Mouse (Mus musculus): Measurements from ENCODE around the gene Ap4m1.

The Ap4m1 gene

GRCm38 (mm10) chr5:138171695-138172491, at the start of gene Ap4m1, which contains the start of gene Mcm7:
Ap4m1 (plus strand) TSS chr5:138172002.
Mcm7 (minus strand) TSS chr5:138172422.
- in situ Hi-C loops (cut with MboI; ENCODE audit: low pct_unique_long_range_greater_than_20kb in 1 of 2, low sequenced_read_pairs in 2 of 2, unreplicated experiment in 1 of 2), result no loop called here

GRCm38 (mm10) chr5:138132425-138133064, 39.3 kb upstream of the Ap4m1 start:
- in situ Hi-C loops (cut with MboI; ENCODE audit: low pct_unique_long_range_greater_than_20kb in 1 of 2, low sequenced_read_pairs in 2 of 2, unreplicated experiment in 1 of 2), result loop anchor here in 1 of 2 experiments (10.0 kb wide), 1 partner anchor 238 kb away; no protein-coding TSS in a partner anchor

DNA sequence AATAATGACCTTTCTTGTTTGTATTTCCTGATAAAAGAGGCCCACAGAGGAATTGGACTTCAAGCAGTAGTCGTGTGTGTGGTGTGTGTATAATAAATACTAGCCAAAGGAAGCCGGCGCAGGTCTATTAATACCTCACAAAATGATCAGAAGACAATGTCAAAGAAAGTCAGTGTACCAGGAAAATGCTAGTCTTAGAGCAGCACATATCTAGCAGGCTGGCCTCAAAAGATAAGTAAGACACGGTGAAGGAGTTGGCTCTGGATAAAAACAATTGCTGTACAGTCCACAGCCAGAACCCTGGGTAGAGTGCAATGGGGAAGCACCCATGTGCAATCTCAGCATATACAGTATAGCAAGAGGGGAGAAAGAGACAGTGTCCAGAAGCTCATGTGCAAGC, 34.5 kb upstream of the Ap4m1 start:
- in situ Hi-C loops (cut with MboI; ENCODE audit: low pct_unique_long_range_greater_than_20kb in 1 of 2, low sequenced_read_pairs in 2 of 2, unreplicated experiment in 1 of 2), result loop anchor here in 1 of 2 experiments (10.0 kb wide), 1 partner anchor 242 kb away; no protein-coding TSS in a partner anchor

DNA sequence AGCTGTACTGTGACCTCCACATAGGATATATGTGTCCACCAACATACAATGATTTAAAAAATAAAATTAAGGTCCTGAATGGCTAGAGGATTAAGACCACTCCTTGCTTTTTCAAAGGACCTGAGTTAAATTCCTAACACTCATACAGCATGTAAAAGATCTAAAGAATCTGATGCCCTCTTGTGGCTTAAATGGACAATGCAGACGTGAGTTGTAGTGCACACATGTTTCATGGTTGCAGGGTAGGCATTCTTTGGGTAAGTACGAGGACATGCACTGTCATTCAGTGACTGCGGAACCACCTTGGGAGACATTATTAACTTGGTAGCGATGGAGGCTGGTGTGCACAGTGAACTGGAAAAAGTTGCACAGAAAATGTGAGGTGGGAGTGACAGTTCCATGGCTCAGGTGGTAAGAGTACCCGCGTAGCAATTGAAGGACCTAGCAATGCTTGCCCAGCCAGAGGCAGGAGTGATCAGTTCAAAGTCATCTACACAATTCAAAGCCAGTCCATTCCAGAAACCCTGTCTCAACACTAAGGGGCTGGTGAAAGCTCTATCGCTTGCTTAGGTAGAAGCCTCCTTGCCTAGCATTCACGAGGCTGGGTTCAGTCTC, 33.8 kb upstream of the Ap4m1 start:
- in situ Hi-C loops (cut with MboI; ENCODE audit: low pct_unique_long_range_greater_than_20kb in 1 of 2, low sequenced_read_pairs in 2 of 2, unreplicated experiment in 1 of 2), result loop anchor here in 1 of 2 experiments (10.0 kb wide), 1 partner anchor 243 kb away; no protein-coding TSS in a partner anchor

- in situ Hi-C loops (cut with MboI; ENCODE audit: low pct_unique_long_range_greater_than_20kb in 1 of 2, low sequenced_read_pairs in 2 of 2, unreplicated experiment in 1 of 2), result loop anchor here in 1 of 2 experiments (10.0 kb wide), 1 partner anchor 244 kb away; no protein-coding TSS in a partner anchor
These were observed 33.2 kb upstream of the Ap4m1 start for GRCm38 (mm10) chr5:138138585-138138984.

DNA sequence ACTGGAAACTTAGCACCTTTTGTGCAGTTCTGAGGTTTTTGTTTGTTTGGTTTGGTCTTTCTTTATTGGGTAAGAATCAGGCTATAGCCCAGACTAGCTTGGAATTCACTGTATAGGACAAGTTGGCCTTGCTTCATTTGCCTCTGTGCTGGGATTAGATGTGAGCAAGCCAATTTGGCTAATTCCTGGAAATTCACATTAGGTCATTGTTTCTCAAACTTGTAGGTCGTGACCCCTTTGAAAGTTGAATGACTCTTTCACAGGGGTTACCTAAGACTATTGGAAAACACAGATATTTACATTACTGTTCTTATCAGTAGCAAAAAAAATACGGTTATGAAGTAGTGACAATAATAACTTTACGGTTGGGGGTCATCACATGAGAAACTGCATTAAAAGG, 17.4 kb upstream of the Ap4m1 start:
- in situ Hi-C loops (cut with MboI; ENCODE audit: low pct_unique_long_range_greater_than_20kb in 1 of 2, low sequenced_read_pairs in 2 of 2, unreplicated experiment in 1 of 2), result no loop called here

DNA sequence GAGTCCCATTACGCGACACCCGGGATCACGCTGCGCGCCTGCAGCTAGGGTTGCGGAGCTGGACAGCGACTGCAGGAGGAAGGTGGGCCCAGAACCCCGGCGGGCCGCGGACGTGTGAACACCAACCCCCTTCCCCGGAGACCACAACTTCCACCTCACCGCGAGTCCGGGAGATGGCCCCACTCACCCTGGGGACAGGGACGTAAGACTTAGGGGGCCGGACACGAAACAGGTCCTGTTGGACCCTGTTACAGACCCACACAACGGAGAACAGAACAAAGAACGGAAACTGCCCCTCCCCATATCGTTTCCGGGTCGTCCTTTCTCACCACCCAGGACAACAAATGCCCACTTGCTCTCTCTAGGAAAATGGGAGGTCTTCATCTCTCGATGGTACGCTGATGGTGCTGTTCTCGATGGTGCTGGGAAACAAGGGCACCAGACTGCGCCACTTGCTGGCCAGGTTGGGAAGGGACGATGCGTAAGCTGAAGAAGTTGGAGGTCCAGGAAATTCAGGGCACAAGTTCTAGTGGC, 16.3 kb upstream of the Ap4m1 start, which contains the start of gene Zfp113:
Gene Zfp113 (minus strand): TSS at position 302 of the 534 bp plus-strand sequence.
- in situ Hi-C loops (cut with MboI; ENCODE audit: low pct_unique_long_range_greater_than_20kb in 1 of 2, low sequenced_read_pairs in 2 of 2, unreplicated experiment in 1 of 2), result no loop called here

GRCm38 (mm10) chr5:138160224-138160762, 11.5 kb upstream of the Ap4m1 start:
- in situ Hi-C loops (cut with MboI; ENCODE audit: low pct_unique_long_range_greater_than_20kb in 1 of 2, low sequenced_read_pairs in 2 of 2, unreplicated experiment in 1 of 2), result no loop called here

DNA sequence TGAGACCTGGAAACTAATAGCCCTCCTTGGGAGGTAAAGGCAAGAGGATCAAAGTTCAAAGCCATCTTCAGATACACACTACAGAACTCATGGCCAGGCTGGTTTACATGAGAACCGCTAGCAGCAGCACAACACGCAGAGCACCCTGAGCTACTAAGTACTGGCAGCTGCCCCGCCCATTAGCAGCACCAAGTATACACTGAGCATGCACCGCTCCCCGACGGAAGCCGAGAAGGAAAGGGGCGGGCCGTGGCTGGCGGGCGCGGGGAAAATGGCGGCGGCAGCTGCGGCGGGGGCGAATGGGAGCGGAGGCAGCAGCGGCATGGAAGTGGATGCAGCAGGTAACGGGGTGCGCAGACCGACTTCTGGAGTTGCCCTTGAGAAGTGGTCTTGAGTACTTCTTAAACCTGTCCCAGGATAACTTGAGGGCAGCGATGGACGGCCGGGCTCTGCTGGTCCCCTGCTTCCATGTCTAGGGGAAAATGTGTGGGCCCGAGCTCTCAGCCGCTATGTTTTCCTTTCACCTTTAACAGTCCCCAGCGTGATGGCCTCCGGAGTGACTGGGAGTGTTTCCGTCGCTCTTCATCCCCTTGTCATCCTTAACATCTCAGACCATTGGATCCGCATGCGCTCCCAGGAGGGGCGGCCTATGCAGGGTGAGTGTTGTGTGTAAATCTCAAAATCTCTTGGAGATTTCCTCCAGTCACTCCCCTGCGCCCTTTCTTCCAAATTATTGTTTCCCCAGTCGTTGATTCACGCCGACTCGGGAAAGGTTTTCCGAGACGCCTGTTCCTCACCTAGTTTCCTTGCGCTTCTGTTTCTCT, 10.7 kb upstream of the Ap4m1 start, which contains the start of gene Cops6:
Gene Cops6 (plus strand): TSS at position 230 of the 824 bp plus-strand sequence.
- in situ Hi-C loops (cut with MboI; ENCODE audit: low pct_unique_long_range_greater_than_20kb in 1 of 2, low sequenced_read_pairs in 2 of 2, unreplicated experiment in 1 of 2), result no loop called here

DNA sequence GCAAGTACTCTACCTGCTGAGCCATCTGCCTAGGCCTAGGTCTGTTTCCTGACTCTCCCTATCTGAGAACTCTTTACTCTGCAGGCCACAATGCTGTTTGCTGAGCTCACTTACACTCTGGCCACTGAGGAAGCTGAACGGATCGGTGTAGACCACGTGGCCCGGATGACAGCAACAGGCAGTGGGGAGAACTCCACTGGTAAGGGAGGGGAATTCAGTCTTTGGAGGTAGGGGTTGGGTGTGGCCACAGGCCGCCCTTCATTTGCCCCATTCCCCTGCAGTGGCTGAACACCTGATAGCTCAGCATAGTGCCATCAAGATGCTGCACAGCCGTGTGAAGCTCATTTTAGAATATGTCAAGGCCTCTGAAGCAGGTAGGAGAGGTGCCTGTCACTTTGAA, 8.8 kb upstream of the Ap4m1 start:
- in situ Hi-C loops (cut with MboI; ENCODE audit: low pct_unique_long_range_greater_than_20kb in 1 of 2, low sequenced_read_pairs in 2 of 2, unreplicated experiment in 1 of 2), result no loop called here

DNA sequence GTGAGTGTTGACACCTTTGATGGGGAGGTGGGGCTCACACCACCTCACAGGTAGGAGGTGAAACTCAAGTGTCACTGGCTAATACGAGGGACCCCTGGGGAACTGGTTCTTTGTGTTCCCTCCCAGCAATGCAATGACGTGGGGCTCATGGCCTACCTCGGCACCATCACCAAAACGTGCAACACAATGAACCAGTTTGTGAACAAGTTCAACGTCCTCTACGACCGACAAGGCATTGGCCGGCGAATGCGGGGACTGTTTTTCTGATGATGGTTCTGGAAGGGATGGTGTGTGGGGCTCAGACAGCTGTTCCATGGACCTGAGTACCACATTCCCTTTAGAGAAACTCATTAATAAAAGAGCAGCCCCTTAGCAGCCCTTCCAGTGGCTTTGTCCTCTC, 8.2 kb upstream of the Ap4m1 start:
- in situ Hi-C loops (cut with MboI; ENCODE audit: low pct_unique_long_range_greater_than_20kb in 1 of 2, low sequenced_read_pairs in 2 of 2, unreplicated experiment in 1 of 2), result no loop called here

GRCm38 (mm10) chr5:138165594-138165993, 6.2 kb upstream of the Ap4m1 start:
- in situ Hi-C loops (cut with MboI; ENCODE audit: low pct_unique_long_range_greater_than_20kb in 1 of 2, low sequenced_read_pairs in 2 of 2, unreplicated experiment in 1 of 2), result no loop called here

DNA sequence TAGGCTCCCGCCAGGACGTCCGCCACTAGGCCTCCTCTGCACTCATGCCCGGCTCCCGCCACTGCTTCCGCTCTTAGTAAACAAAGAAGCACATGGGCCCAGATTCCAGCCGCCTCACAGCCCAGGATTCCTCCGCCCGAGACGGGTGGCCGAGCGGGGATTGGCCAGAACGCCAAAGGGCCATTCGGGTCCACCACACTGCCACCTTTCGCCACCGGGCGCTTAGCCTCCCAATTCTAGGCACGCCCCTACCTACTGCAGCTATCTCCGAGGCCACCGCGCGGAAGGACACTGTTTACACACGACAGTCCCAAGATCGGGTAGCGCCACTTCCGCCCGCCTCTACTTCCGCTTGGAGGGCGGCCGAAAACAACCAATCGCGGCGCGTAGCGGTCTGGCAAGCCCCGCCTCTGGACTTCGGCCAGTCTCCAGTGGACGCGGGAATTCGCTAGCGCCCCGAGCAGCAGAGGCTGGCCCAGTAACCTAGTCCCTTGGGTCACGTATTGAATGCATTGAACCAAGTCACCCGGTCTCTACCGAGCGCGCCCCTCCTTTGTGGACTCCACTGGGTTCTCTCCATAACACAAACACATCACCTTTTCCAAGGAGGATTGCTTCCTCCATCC, 753 bp upstream of the Ap4m1 start:
- in situ Hi-C loops (cut with MboI; ENCODE audit: low pct_unique_long_range_greater_than_20kb in 1 of 2, low sequenced_read_pairs in 2 of 2, unreplicated experiment in 1 of 2), result no loop called here

DNA sequence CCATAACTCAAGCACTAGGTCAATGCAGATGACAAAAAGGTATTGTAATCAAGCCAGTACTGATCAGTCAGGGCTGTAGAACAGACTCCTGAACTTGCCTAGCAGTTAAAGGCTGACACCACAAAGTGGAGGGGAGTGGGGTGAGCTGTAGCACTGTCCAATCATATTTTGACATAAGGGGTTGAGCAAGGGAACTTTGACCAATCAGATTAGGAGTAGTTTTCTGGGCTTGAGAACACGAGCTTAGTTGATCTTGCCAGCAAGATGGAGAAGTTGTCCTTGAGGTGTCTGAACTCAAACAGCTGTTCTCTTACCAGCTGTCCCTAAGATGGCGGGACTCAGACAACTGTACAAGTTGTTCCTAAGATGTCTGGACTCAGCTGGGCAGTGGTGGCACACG, 1.4 kb downstream of the Ap4m1 start:
- in situ Hi-C loops (cut with MboI; ENCODE audit: low pct_unique_long_range_greater_than_20kb in 1 of 2, low sequenced_read_pairs in 2 of 2, unreplicated experiment in 1 of 2), result no loop called here

GRCm38 (mm10) chr5:138186950-138187638, 15.3 kb downstream of the Ap4m1 start, which contains the start of the genes Taf6 and Cnpy4:
Taf6 (minus strand) TSS chr5:138187451.
Cnpy4 (plus strand) TSS chr5:138187485.
- in situ Hi-C loops (cut with MboI; ENCODE audit: low pct_unique_long_range_greater_than_20kb in 1 of 2, low sequenced_read_pairs in 2 of 2, unreplicated experiment in 1 of 2), result no loop called here

- in situ Hi-C loops (cut with MboI; ENCODE audit: low pct_unique_long_range_greater_than_20kb in 1 of 2, low sequenced_read_pairs in 2 of 2, unreplicated experiment in 1 of 2), result no loop called here
These were observed 16.0 kb downstream of the Ap4m1 start for GRCm38 (mm10) chr5:138187661-138188306.

Data from mouse embryonic stem cell (cell line).